Mouse (Mus musculus) midbrain, postnatal 0 days (tissue): ENCODE results near the gene Afap1. TPM values are rescaled to one million over a fixed set of nuclear protein-coding genes. Genes with fewer than 3 reads are reported as not detected.

ENCODE experiments used
- ATAC-seq: fragments of 200-750 bp; cut with Nextera tagmentation; 2 replicates; pipeline ENCODE4 v1.8.0; 2017; ENCODE audit warnings: moderate number of reproducible peaks, mild to moderate bottlenecking, moderate TSS enrichment, moderate library complexity; ENCODE audit not compliant: low FRiP score
- DNase-seq: peaks from one replicate; pipeline ENCODE4 v3.0.0-alpha.2; 2015; ENCODE audit warnings: low spot score
- H3K27ac ChIP-seq: fragments of 300-500 bp; sonication (generic); 2 replicates; pipeline ENCODE4 v1.5.1; 2014; ENCODE audit warnings: low read depth, mild to moderate bottlenecking, low read length, mixed read lengths
- H3K27me3 ChIP-seq: fragments of 300-500 bp; sonication (generic); 2 replicates; pipeline ENCODE4 v1.6.1; 2014; ENCODE audit warnings: low read length, control low read depth, mixed read lengths; ENCODE audit not compliant: insufficient read depth
- H3K36me3 ChIP-seq: fragments of 300-500 bp; sonication (generic); 2 replicates; pipeline ENCODE4 v1.6.1; 2014; ENCODE audit warnings: low read length, control low read depth, mixed read lengths; ENCODE audit not compliant: insufficient read depth
- H3K4me1 ChIP-seq: fragments of 300-500 bp; sonication (generic); 2 replicates; pipeline ENCODE4 v1.6.1; 2014; ENCODE audit warnings: mild to moderate bottlenecking, control low read depth, antibody characterized with exemption, low read length, mixed read lengths; ENCODE audit not compliant: insufficient read depth
- H3K4me2 ChIP-seq: fragments of 300-500 bp; sonication (generic); 2 replicates; pipeline ENCODE4 v1.6.1; 2014; ENCODE audit warnings: low read depth, mild to moderate bottlenecking, low read length, mixed read lengths; ENCODE audit not compliant: poor library complexity, severe bottlenecking
- H3K4me3 ChIP-seq: fragments of 300-500 bp; sonication (generic); 2 replicates; pipeline ENCODE4 v1.5.1; 2014; ENCODE audit warnings: low read depth, mild to moderate bottlenecking, low read length, moderate library complexity
- H3K9ac ChIP-seq: fragments of 300-500 bp; sonication (generic); replicated peaks from 2 replicates; pipeline ENCODE4 v1.6.1; 2014; ENCODE audit warnings: mild to moderate bottlenecking, low read length, moderate library complexity, mixed read lengths; ENCODE audit not compliant: poor library complexity, severe bottlenecking
- H3K9me3 ChIP-seq: fragments of 300-500 bp; sonication (generic); 2 replicates; pipeline ENCODE4 v1.6.1; 2016; ENCODE audit warnings: low read length, control low read depth
- CTCF ChIP-seq: IDR thresholded peaks from 2 replicates; pipeline ENCODE4 v1.5.1; 2016; ENCODE audit warnings: antibody characterized with exemption, mild to moderate bottlenecking
- WGBS: fragments of 180-500 bp; shearing (Covaris S2); extraction: QIAGEN DNeasy Blood & Tissue Kit; methylation state at CpG from one replicate; pipeline ENCODE4 v1.1.7; 2014; 5-methylcytosine and 5-hydroxymethylcytosine counted together
- polyA plus RNA-seq: library from polyadenylated mRNA; unstranded; fragments of >200 nt; fragmentation: Nextera tagmentation; extraction: Ambion mirVana; gene quantifications from 2 replicates; pipeline ENCODE4 v1.2.1, GENCODE M21; 2015
- total RNA-seq: library from RNA; depleted of rRNA; stranded (reverse); fragments of >200 nt; gene quantifications from 2 replicates; pipeline ENCODE4 v1.2.3, GENCODE M21; 2014

Afap1 gene
- total and polyA plus RNA-seq, 2 experiments from 2014 or later, result 43.8 to 80.9 TPM

- 0 out of 2 replicates have a peak, but pooled peaks have one; percentile 20 for ATAC-seq
- no peak for TF ChIP-seq CTCF
These were observed 23.1 kb upstream of the Afap1 start for GRCm38 (mm10) chr5:35869973-35870372.

GRCm38 (mm10) chr5:35870408-35871012 lies 22.6 kb upstream of the Afap1 start:
- peak; percentile 57; the same call in 1 of the 2 replicates for ATAC-seq
- TF ChIP-seq CTCF, result peak; percentile 95
- peak; percentile 90 for DNase-seq
- Histone ChIP-seq H3K27me3 (no peaks in the 10 kb centered on the region), H3K9me3 (no peaks in the 10 kb centered on the region), H3K36me3 (peaks cover 9% of the 10 kb centered on the region; the same call in 1 of the 2 replicates), H3K9ac (no peak overlapping the region), H3K4me3 (no peak overlapping the region), H3K4me2 (no peak overlapping the region), H3K4me1 (no peaks in the 10 kb centered on the region), H3K27ac (no peak overlapping the region)
- 60% methylated on average over 8 of the region's 8 CpGs for WGBS

More at GRCm38 (mm10) chr5:35869973-35870372, 23.1 kb upstream of the Afap1 start:
- DNase-seq, result no peak
- peaks cover 6% of the 10 kb centered on the region; the same call in 1 of the 2 replicates for H3K36me3 ChIP-seq
- 80% methylated on average over 4 of the region's 4 CpGs for WGBS
- no peak overlapping the region for H3K4me2 ChIP-seq
- no peaks in the 10 kb centered on the region for H3K4me1 ChIP-seq
- H3K27me3 ChIP-seq, result no peaks in the 10 kb centered on the region
- no peak overlapping the region for H3K27ac ChIP-seq
- no peak overlapping the region for H3K4me3 ChIP-seq
- H3K9me3 ChIP-seq, result no peaks in the 10 kb centered on the region
- no peak overlapping the region for H3K9ac ChIP-seq

GRCm38 (mm10) chr5:35873382-35873781 lies 19.7 kb upstream of the Afap1 start:
- 46% methylated on average over 4 of the region's 4 CpGs for WGBS
- H3K4me2 ChIP-seq, result no peak overlapping the region
- no peaks in the 10 kb centered on the region for H3K27me3 ChIP-seq
- no peak overlapping the region for H3K4me3 ChIP-seq
- no peak overlapping the region for H3K27ac ChIP-seq
- no peak for ATAC-seq
- H3K36me3 ChIP-seq, result peaks cover 14% of the 10 kb centered on the region; the same call in 1 of the 2 replicates
- TF ChIP-seq CTCF, result no peak
- no peaks in the 10 kb centered on the region for H3K4me1 ChIP-seq
- DNase-seq, result no peak
- H3K9me3 ChIP-seq, result no peaks in the 10 kb centered on the region
- H3K9ac ChIP-seq, result no peak overlapping the region

- 93% methylated on average over 5 of the region's 5 CpGs for WGBS
- Histone ChIP-seq H3K27me3 (no peaks in the 10 kb centered on the region), H3K4me2 (no peak overlapping the region), H3K4me1 (no peaks in the 10 kb centered on the region), H3K36me3 (peaks cover 14% of the 10 kb centered on the region; the same call in 1 of the 2 replicates), H3K27ac (no peak overlapping the region), H3K4me3 (no peak overlapping the region), H3K9ac (no peak overlapping the region), H3K9me3 (no peaks in the 10 kb centered on the region)
- DNase-seq (no peak), ATAC-seq (no peak)
- TF ChIP-seq CTCF, result no peak
These were observed 16.9 kb upstream of the Afap1 start for GRCm38 (mm10) chr5:35876236-35876635.

- H3K4me2 ChIP-seq, result no peak overlapping the region
- ATAC-seq (no peak), DNase-seq (peak; percentile 61)
- H3K27ac ChIP-seq, result no peak overlapping the region
- no peak overlapping the region for H3K9ac ChIP-seq
- 75% methylated on average over 8 of the region's 8 CpGs for whole genome bisulfite sequencing
- TF ChIP-seq CTCF, result no peak
- H3K4me3 ChIP-seq, result no peak overlapping the region
- peaks cover 14% of the 10 kb centered on the region; the same call in 1 of the 2 replicates for H3K36me3 ChIP-seq
- H3K4me1 ChIP-seq, result no peaks in the 10 kb centered on the region
- no peaks in the 10 kb centered on the region for H3K27me3 ChIP-seq
- no peaks in the 10 kb centered on the region for H3K9me3 ChIP-seq
These were observed 13.9 kb upstream of the Afap1 start for GRCm38 (mm10) chr5:35879199-35879598.

GRCm38 (mm10) chr5:35882391-35882790 lies 10.7 kb upstream of the Afap1 start:
- WGBS, result 45% methylated on average over 9 of the region's 9 CpGs
- no peak for DNase-seq
- Histone ChIP-seq H3K9ac (no peak overlapping the region), H3K4me3 (no peak overlapping the region), H3K9me3 (no peaks in the 10 kb centered on the region), H3K4me2 (no peak overlapping the region), H3K4me1 (no peaks in the 10 kb centered on the region), H3K27me3 (no peaks in the 10 kb centered on the region), H3K36me3 (no peaks in the 10 kb centered on the region), H3K27ac (no peak overlapping the region)
- no peak for ATAC-seq
- no peak for TF ChIP-seq CTCF
